In the genomic region with DNA sequence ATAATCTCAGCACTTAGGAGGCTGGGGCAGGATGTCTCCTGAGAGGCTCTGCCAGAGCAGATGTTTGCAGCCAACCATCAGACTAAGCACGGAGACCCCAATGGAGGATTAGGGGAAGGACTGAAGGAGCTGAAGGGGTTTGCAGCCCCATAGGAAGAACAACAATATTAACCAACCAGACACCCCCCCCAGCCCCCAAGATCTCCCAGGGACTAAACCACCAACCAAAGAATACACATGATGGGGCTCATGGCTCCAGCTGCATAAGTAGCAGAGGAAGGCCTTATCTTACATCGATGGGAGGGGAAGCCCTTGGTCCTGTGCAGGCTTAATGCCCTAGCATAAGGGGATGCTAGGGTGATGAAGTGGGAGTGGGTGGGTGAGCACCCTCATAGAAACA, we compare ENCODE assay signal across 14 mouse cellular contexts. TPM values are rescaled to one million over a fixed set of nuclear protein-coding genes. Genes with fewer than 3 reads are reported as not detected.
DNase-seq lines count a peak whose midpoint lies in the region; ATAC-seq and TF ChIP-seq lines count a peak whose summit lies in the region.
"Had no signal": no experiment of that assay in that cellular context is flagged by ENCODE, and none has a peak within 500 bp of the region (broad histone marks: within the 10 kb centered on the region; RNA-seq: fewer than 3 reads in every experiment).

No protein-coding gene starts in this region.

- H3K4me2 ChIP-seq in heart, embryonic 16.5 days (ENCODE audit: low read depth, low read length): no peak overlapping the region
- no peak overlapping the region for H3K4me2 ChIP-seq in heart, embryonic 11.5 days
- 0 out of 2 replicates have a peak overlapping the region, but pooled peaks have one; percentile 35 for H3K4me2 ChIP-seq in liver, embryonic 12.5 days
- H3K4me2 ChIP-seq in intestine, embryonic 16.5 days (ENCODE audit: low read depth, low read length): no peak overlapping the region
- H3K4me2 ChIP-seq: neural tube, embryonic 13.5 days had no signal

- no peak overlapping the region for H3K4me3 ChIP-seq in heart, embryonic 16.5 days (ENCODE audit: low read length)
- H3K4me3 ChIP-seq in heart, embryonic 11.5 days (ENCODE audit: low read depth, low read length): no peak overlapping the region
- H3K4me3 ChIP-seq in MEL (ENCODE audit: control insufficient read depth in 1 of 2, insufficient read depth in 1 of 2, low read depth in 2 of 2, low read length in 2 of 2): no peak overlapping the region
- no peak overlapping the region for H3K4me3 ChIP-seq in liver, embryonic 12.5 days
- H3K4me3 ChIP-seq in intestine, embryonic 16.5 days (ENCODE audit: low read length): no peak overlapping the region
- H3K4me3 ChIP-seq: neural tube, embryonic 13.5 days had no signal

- no peak for TF ChIP-seq POLR2A in MEL (IDR thresholded peaks at IDR 0.05; ENCODE audit: control insufficient read depth in 1 of 2, insufficient read depth in 1 of 2, low read depth in 1 of 2, low read length in 2 of 2, poor library complexity in 1 of 2)

- TF ChIP-seq CTCF in MEL (IDR thresholded peaks at IDR 0.05 in 2 of 3, conservative IDR thresholded peaks at IDR 0.05 in 1 of 3; ENCODE audit: control insufficient read depth in 1 of 3, insufficient read depth in 1 of 3, low read depth in 2 of 3, low read length in 3 of 3, poor library complexity in 1 of 3, severe bottlenecking in 1 of 3): no peak

- no peaks in the 10 kb centered on the region for H3K27me3 ChIP-seq in heart, embryonic 16.5 days (ENCODE audit: control insufficient read depth, insufficient read depth, low read length)
- H3K27me3 ChIP-seq in heart, embryonic 11.5 days (ENCODE audit: control insufficient read depth, insufficient read depth, low read length): no peaks in the 10 kb centered on the region
- no peaks in the 10 kb centered on the region for H3K27me3 ChIP-seq in MEL (ENCODE audit: control insufficient read depth in 1 of 2, insufficient read depth in 2 of 2, low read length in 2 of 2)
- H3K27me3 ChIP-seq in liver, embryonic 12.5 days (replicated peaks): no peaks in the 10 kb centered on the region
- no peaks in the 10 kb centered on the region for H3K27me3 ChIP-seq in intestine, embryonic 16.5 days (replicated peaks; ENCODE audit: control insufficient read depth, insufficient read depth, low read length)
- H3K27me3 ChIP-seq: liver, embryonic 15.5 days; neural tube, embryonic 13.5 days; Patski had no signal

- H3K36me3 ChIP-seq in heart, embryonic 16.5 days (ENCODE audit: control insufficient read depth, insufficient read depth): no peaks in the 10 kb centered on the region
- H3K36me3 ChIP-seq in heart, embryonic 11.5 days (ENCODE audit: control insufficient read depth, insufficient read depth, low read length): no peaks in the 10 kb centered on the region
- H3K36me3 ChIP-seq in MEL (ENCODE audit: control insufficient read depth in 1 of 2, insufficient read depth in 2 of 2, low read length in 2 of 2): peaks cover 0 to 11% of the 10 kb centered on the region in 2 experiments; a peak in 2 of 4 replicates
- no peaks in the 10 kb centered on the region for H3K36me3 ChIP-seq in liver, embryonic 12.5 days
- no peaks in the 10 kb centered on the region for H3K36me3 ChIP-seq in intestine, embryonic 16.5 days (ENCODE audit: control insufficient read depth, insufficient read depth, low read length)
- H3K36me3 ChIP-seq: liver, embryonic 15.5 days; neural tube, embryonic 13.5 days had no signal

- H3K9me3 ChIP-seq in heart, embryonic 16.5 days (replicated peaks; ENCODE audit: control insufficient read depth, low read length): 0 out of 2 replicates have a peak, but pooled peaks cover 2% of the 10 kb centered on the region
- no peaks in the 10 kb centered on the region for H3K9me3 ChIP-seq in heart, embryonic 11.5 days (replicated peaks; ENCODE audit: control insufficient read depth, low read length)
- H3K9me3 ChIP-seq in MEL (replicated peaks; ENCODE audit: insufficient read depth, low read length): no peaks in the 10 kb centered on the region
- H3K9me3 ChIP-seq in liver, embryonic 12.5 days (replicated peaks): no peaks in the 10 kb centered on the region
- no peaks in the 10 kb centered on the region for H3K9me3 ChIP-seq in intestine, embryonic 16.5 days (ENCODE audit: control insufficient read depth, low read length)
- H3K9me3 ChIP-seq: liver, embryonic 15.5 days; neural tube, embryonic 13.5 days had no signal

- DNase-seq in MEL (ENCODE audit: low read depth, low spot score): peak; percentile 38
- DNase-seq in thymus, postnatal 14 days: peak; percentile 73
- DNase-seq in right cerebral cortex, postnatal 14 days: no peak
- no peak for DNase-seq in natural killer cell, adult 2 months (ENCODE audit: low spot score in 2 of 2)
- DNase-seq: layer of hippocampus, postnatal 36 days; left cerebral cortex, postnatal 4 days had no signal

- H3K9ac ChIP-seq in heart, embryonic 16.5 days (ENCODE audit: low read length): no peak overlapping the region
- no peak overlapping the region for H3K9ac ChIP-seq in heart, embryonic 11.5 days (ENCODE audit: low read depth, low read length)
- no peak overlapping the region for H3K9ac ChIP-seq in MEL (ENCODE audit: control insufficient read depth, low read depth, low read length, poor library complexity, severe bottlenecking)
- no peak overlapping the region for H3K9ac ChIP-seq in liver, embryonic 12.5 days
- no peak overlapping the region for H3K9ac ChIP-seq in intestine, embryonic 16.5 days (ENCODE audit: low read depth, low read length)
- H3K9ac ChIP-seq: liver, embryonic 15.5 days; neural tube, embryonic 13.5 days had no signal

- no peak for TF ChIP-seq EP300 in MEL (IDR thresholded peaks at IDR 0.05; ENCODE audit: low read depth in 1 of 2, low read length in 2 of 2)

- no peaks in the 10 kb centered on the region for H3K79me2 ChIP-seq in MEL (ENCODE audit: control insufficient read depth, insufficient read depth, low read length, poor library complexity)

- H3K27ac ChIP-seq in heart, embryonic 16.5 days (ENCODE audit: low read length): peak overlapping the region; percentile 12; the same call in 1 of the 2 replicates
- no peak overlapping the region for H3K27ac ChIP-seq in heart, embryonic 11.5 days (ENCODE audit: low read depth, low read length)
- no peak overlapping the region for H3K27ac ChIP-seq in MEL (ENCODE audit: control insufficient read depth, low read depth, low read length)
- no peak overlapping the region for H3K27ac ChIP-seq in liver, embryonic 12.5 days
- no peak overlapping the region for H3K27ac ChIP-seq in intestine, embryonic 16.5 days (ENCODE audit: low read length)
- H3K27ac ChIP-seq: hindbrain, postnatal 0 days; liver, embryonic 15.5 days; neural tube, embryonic 13.5 days had no signal

- ATAC-seq in heart, embryonic 16.5 days (replicated peaks; ENCODE audit: extremely low read depth, insufficient read depth, low FRiP score): no peak
- no peak for ATAC-seq in heart, embryonic 11.5 days (replicated peaks; ENCODE audit: insufficient number of reproducible peaks, low FRiP score, low TSS enrichment)
- ATAC-seq in liver, embryonic 12.5 days: no peak
- ATAC-seq in intestine, embryonic 16.5 days: no peak
- ATAC-seq: hindbrain, postnatal 0 days; Patski had no signal

- H3K4me1 ChIP-seq in heart, embryonic 16.5 days (ENCODE audit: control insufficient read depth, insufficient read depth, low read length): peaks cover 12% of the 10 kb centered on the region; the same call in 1 of the 2 replicates
- H3K4me1 ChIP-seq in heart, embryonic 11.5 days (ENCODE audit: control insufficient read depth, insufficient read depth, low read length): peaks cover 8% of the 10 kb centered on the region
- peaks cover 6 to 15% of the 10 kb centered on the region in 2 experiments for H3K4me1 ChIP-seq in MEL (ENCODE audit: control insufficient read depth in 1 of 2, insufficient read depth in 2 of 2, low read length in 2 of 2)
- peaks cover 36% of the 10 kb centered on the region for H3K4me1 ChIP-seq in liver, embryonic 12.5 days
- H3K4me1 ChIP-seq in intestine, embryonic 16.5 days (ENCODE audit: control insufficient read depth, insufficient read depth, low read length): peaks cover 9% of the 10 kb centered on the region; the same call in 1 of the 2 replicates

- no peak for TF ChIP-seq RAD21 in MEL (IDR thresholded peaks at IDR 0.05; ENCODE audit: low read depth, low read length)

- 59% methylated on average over 2 of the region's 2 CpGs for WGBS in heart, embryonic 16.5 days
- WGBS in heart, embryonic 11.5 days (ENCODE audit: insufficient replicate concordance): 69% methylated on average over 2 of the region's 2 CpGs
- 30% methylated on average over 2 of the region's 2 CpGs for WGBS in liver, embryonic 12.5 days (ENCODE audit: insufficient replicate concordance)
- 79% methylated on average over 2 of the region's 2 CpGs for WGBS in intestine, embryonic 16.5 days

TF ChIP-seq in MEL, 35 proteins besides CTCF, POLR2A, EP300 and RAD21:
- TF ChIP-seq CHD2 (IDR thresholded peaks at IDR 0.05; ENCODE audit: low read length): no peak
- no peak for TF ChIP-seq USF2 (IDR thresholded peaks at IDR 0.05; ENCODE audit: borderline replicate concordance in 1 of 2, insufficient read depth in 1 of 2, low read depth in 1 of 2, low read length in 2 of 2)
- no peak for TF ChIP-seq ZC3H11A (IDR thresholded peaks at IDR 0.05; ENCODE audit: low read depth, low read length)
- no peak for TF ChIP-seq CHD1 (IDR thresholded peaks at IDR 0.05; ENCODE audit: low read depth, low read length)
- TF ChIP-seq GABPA (IDR thresholded peaks at IDR 0.05; ENCODE audit: low read depth, low read length): no peak
- no peak for TF ChIP-seq TBP (IDR thresholded peaks at IDR 0.05; ENCODE audit: low read depth, low read length)
- TF ChIP-seq RCOR1 (IDR thresholded peaks at IDR 0.05; ENCODE audit: low read depth, low read length): no peak
- TF ChIP-seq NELFE (IDR thresholded peaks at IDR 0.05; ENCODE audit: low read depth, low read length): no peak
- no peak for TF ChIP-seq ELF1 (IDR thresholded peaks at IDR 0.05; ENCODE audit: low read depth, low read length)

RNA-seq across cellular contexts. Expression of a gene that starts 6.5 kb away (rescaled TPM):
- 62.2 and 77.3 TPM in 2 replicates for polyA plus RNA-seq in heart, embryonic 16.5 days (2015; fragmentation: Nextera tagmentation; extraction: Ambion mirVana)
- polyA plus RNA-seq in heart, embryonic 11.5 days (2014; fragmentation: Nextera tagmentation; extraction: Ambion mirVana): 71.4 and 74.7 TPM in 2 replicates
- total RNA-seq in MEL (2012; rRNA removed): 5.4 and 8.6 TPM in 2 replicates
- 10 to 100 TPM in 1 of 2 experiments, not detected in 1; 13.8 TPM for polyA plus RNA-seq in MEL (2012; ENCODE audit: insufficient read depth in 1 of 2, insufficient read length in 2 of 2, low read depth in 1 of 2, low replicate concordance in 2 of 2, missing spikeins in 1 of 2)
- 27.9 and 28.9 TPM in 2 replicates for polyA plus RNA-seq in liver, embryonic 12.5 days (2016; fragmentation: Nextera tagmentation; extraction: Ambion mirVana)
- polyA plus RNA-seq in intestine, embryonic 16.5 days (2015; fragmentation: Nextera tagmentation; extraction: Ambion mirVana): 55.5 and 62.2 TPM in 2 replicates

Comparison
In these comparisons a context has a peak if more than half of its experiments do, and no peak if none do; other contexts are left out.
1. DNase-seq: peak in MEL (single experiment) and thymus, postnatal 14 days (single experiment); none in right cerebral cortex, postnatal 14 days (single experiment) and natural killer cell, adult 2 months (0 of 2).